Mouse (Mus musculus): ENCODE measurements around the gene Aunip. TPM values are rescaled to one million over a fixed set of nuclear protein-coding genes. Genes with fewer than 3 reads are reported as not detected.

The Aunip gene
- polyA plus RNA-seq (2012; rRNA removed) (13.5 and 21.0 TPM in 2 replicates), polyA plus RNA-seq (2014; fragmentation: Nextera tagmentation; extraction: Ambion mirVana) (7.6 and 10.2 TPM in 2 replicates)

DNA sequence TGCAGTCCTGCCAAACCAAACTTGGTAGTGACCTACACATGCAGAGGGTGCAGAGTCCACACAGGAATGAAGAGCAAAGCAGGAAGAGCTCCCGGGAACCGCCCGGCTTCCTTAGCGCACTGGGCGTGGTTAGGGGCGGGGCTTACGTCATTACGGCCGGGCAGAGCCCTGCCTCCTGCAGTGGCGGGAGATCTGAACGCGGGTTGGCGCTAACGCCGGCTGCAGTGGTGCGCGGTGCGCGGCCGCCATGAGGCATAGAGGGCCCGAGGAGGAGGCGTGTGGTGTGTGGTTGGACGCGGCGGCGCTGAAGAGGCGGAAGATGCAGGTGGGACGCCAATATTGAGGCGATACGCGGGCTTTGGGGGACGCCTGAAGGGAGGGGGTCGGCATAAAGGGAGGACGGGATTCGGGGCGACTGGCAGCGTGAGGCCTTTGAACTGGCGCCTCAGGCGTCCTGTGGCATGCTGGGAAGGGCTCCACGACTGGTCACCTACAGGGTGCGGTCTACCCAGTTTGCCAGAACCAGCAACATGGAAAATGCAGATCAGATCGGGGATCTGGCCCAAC, at the start of gene Aunip:
Gene Aunip, plus strand, starts transcription at position 155 of the 567 bp plus-strand sequence.
- no peaks in the 10 kb centered on the region for H3K9me3 ChIP-seq (ENCODE audit: control insufficient read depth, low read length)
- peak within 1 kb of the TSS; percentile 68 for H3K9ac ChIP-seq (replicated peaks)
- ATAC-seq (ENCODE audit: insufficient read depth) = peak; percentile 84
- H3K27me3 ChIP-seq (ENCODE audit: control insufficient read depth, insufficient read depth, low read length) = no peaks in the 10 kb centered on the region
- TF ChIP-seq EP300 (IDR thresholded peaks at IDR 0.05; ENCODE audit: low read depth) (no peak), CTCF (IDR thresholded peaks at IDR 0.05; ENCODE audit: low read depth) (peak; percentile 31; the same call in 1 of the 2 replicates)
- under 1% methylated on average over 42 of the region's 42 CpGs for WGBS (ENCODE audit: insufficient replicate concordance)
- peak within 1 kb of the TSS; percentile 68 for H3K27ac ChIP-seq
- H3K36me3 ChIP-seq (replicated peaks; ENCODE audit: control insufficient read depth, insufficient read depth, low read depth) = peaks cover 6% of the 10 kb centered on the region
- DNase-seq (ENCODE audit: low read depth in 3 of 3, low spot score in 3 of 3) = peak; percentile 78 to 86 (median 84)
- H3K4me3 ChIP-seq (ENCODE audit: insufficient read depth in 1 of 2, low read depth in 2 of 2, low read length in 2 of 2) = peak within 1 kb of the TSS; percentile 70
- H3K4me1 ChIP-seq (replicated peaks; ENCODE audit: control insufficient read depth in 2 of 2, insufficient read depth in 2 of 2, low read length in 1 of 2) = peaks cover 47 to 59% of the 10 kb centered on the region in 2 experiments
- H3K4me2 ChIP-seq (ENCODE audit: low read depth) = peak within 1 kb of the TSS; percentile 79

DNA sequence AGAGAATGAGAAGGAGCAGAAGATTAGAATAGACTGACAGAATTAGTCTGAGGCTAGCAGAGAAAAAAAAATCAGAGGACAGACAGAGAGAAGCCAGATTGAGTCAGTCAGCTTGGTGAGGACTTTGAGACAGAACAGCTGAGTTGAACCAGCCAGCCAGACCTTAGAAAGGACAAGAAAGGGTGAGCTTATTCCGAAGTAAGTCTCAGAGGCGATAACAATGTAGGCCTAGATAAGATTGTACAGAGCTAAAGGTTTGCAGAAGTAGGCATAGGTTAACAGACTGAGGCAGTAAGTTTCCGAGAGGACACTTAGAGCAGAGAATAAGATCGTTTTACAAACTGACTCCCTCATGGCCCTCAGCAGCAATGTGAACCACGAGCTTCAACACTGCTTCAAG, 49.5 kb upstream of the Aunip start:
- no peak overlapping the region for H3K4me3 ChIP-seq (ENCODE audit: insufficient read depth in 1 of 2, low read depth in 2 of 2, low read length in 2 of 2)
- no peaks in the 10 kb centered on the region for H3K36me3 ChIP-seq (replicated peaks; ENCODE audit: control insufficient read depth, insufficient read depth, low read depth)
- TF ChIP-seq EP300 (IDR thresholded peaks at IDR 0.05; ENCODE audit: low read depth) = no peak
- no peak for TF ChIP-seq CTCF (IDR thresholded peaks at IDR 0.05; ENCODE audit: low read depth)
- H3K4me1 ChIP-seq (replicated peaks; ENCODE audit: control insufficient read depth in 2 of 2, insufficient read depth in 2 of 2, low read length in 1 of 2) = peaks cover 0 to 14% of the 10 kb centered on the region in 2 experiments; a peak in 3 of 4 replicates
- no peaks in the 10 kb centered on the region for H3K9me3 ChIP-seq (ENCODE audit: control insufficient read depth, low read length)
- H3K9ac ChIP-seq (replicated peaks) = no peak overlapping the region
- 47% methylated on average over 5 of the region's 5 CpGs for WGBS (ENCODE audit: insufficient replicate concordance)
- H3K27ac ChIP-seq = no peak overlapping the region
- H3K27me3 ChIP-seq (ENCODE audit: control insufficient read depth, insufficient read depth, low read length) = no peaks in the 10 kb centered on the region; the same call in 1 of the 2 replicates
- DNase-seq (ENCODE audit: low read depth in 3 of 3, low spot score in 3 of 3) = no peak
- no peak for ATAC-seq (ENCODE audit: insufficient read depth)
- H3K4me2 ChIP-seq (ENCODE audit: low read depth) = no peak overlapping the region

DNA sequence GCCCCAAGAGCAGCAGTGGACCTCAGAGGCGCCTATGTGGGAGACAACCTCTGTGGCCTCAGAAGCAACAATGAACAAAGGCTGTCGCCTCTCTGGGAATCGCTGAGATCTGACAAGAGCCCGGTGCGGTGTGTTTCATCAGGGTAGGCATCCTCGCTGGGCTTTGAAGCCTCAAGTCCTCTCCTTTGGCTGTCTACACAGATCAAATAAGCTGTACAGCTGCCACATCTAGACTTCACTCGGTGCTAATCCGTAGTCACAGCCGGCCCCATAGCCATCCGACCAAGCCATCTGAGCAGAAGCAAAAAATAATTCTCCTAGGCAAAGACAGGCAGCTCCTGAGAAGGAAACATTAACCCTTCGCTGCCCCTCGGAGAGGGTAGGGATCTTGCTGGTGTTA, 45.0 kb upstream of the Aunip start:
- ATAC-seq (ENCODE audit: insufficient read depth) = no peak
- 59% methylated on average over 12 of the region's 12 CpGs for WGBS (ENCODE audit: insufficient replicate concordance)
- H3K4me1 ChIP-seq (replicated peaks; ENCODE audit: control insufficient read depth in 2 of 2, insufficient read depth in 2 of 2, low read length in 1 of 2) = peaks cover 10 to 17% of the 10 kb centered on the region in 2 experiments
- H3K4me2 ChIP-seq (ENCODE audit: low read depth) = no peak overlapping the region
- peaks cover 7% of the 10 kb centered on the region for H3K36me3 ChIP-seq (replicated peaks; ENCODE audit: control insufficient read depth, insufficient read depth, low read depth)
- H3K9me3 ChIP-seq (ENCODE audit: control insufficient read depth, low read length) = no peaks in the 10 kb centered on the region
- H3K9ac ChIP-seq (replicated peaks) = no peak overlapping the region
- H3K27ac ChIP-seq = no peak overlapping the region
- DNase-seq (ENCODE audit: low read depth in 3 of 3, low spot score in 3 of 3) = no peak
- no peaks in the 10 kb centered on the region for H3K27me3 ChIP-seq (ENCODE audit: control insufficient read depth, insufficient read depth, low read length)
- TF ChIP-seq CTCF (IDR thresholded peaks at IDR 0.05; ENCODE audit: low read depth) (no peak), EP300 (IDR thresholded peaks at IDR 0.05; ENCODE audit: low read depth) (no peak)
- H3K4me3 ChIP-seq (ENCODE audit: insufficient read depth in 1 of 2, low read depth in 2 of 2, low read length in 2 of 2) = no peak overlapping the region

DNA sequence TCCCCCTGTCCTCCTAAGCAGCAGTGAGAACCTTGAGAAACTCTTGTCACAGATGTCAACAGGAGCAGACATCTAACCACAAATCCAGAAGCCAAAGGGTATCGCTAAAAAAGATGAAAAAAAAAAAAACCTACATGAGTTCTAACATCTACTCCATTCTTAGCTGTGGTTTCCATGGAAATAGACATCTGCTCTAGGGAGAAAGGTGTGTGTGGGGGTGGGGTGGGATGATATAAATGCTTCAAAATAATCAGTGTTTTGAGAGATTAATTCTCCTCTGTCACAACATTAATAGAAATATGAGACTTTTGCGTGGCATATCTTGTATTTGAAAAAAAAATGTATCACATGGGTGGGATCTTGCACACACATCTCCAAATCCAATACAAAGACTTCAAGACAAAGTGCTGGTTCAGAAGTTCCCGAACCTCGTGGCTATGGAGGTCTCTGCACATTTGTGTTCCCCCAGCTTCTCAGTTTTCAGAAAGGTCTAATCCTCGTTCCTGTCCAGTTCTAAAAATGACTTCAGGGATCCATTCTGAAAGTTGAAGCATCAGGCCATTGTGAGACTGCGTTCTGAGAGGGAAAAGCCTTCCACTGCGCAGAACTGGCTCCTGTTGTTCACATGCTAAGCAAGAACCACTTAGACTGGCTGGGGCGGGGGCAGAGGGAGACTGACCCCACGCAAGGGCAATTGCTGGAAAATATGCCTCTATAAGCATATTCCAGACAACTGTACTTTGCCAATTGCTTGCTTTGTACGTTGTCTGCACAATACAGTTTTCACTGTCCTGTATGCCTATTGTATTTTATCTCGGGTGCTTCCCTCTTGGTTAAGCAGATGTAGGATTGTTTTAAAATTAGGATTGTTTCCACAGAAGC, 44.2 kb upstream of the Aunip start:
- ATAC-seq (ENCODE audit: insufficient read depth) (no peak), DNase-seq (ENCODE audit: low read depth in 3 of 3, low spot score in 3 of 3) (no peak)
- Histone ChIP-seq H3K4me3 (ENCODE audit: insufficient read depth in 1 of 2, low read depth in 2 of 2, low read length in 2 of 2) (no peak overlapping the region), H3K36me3 (replicated peaks; ENCODE audit: control insufficient read depth, insufficient read depth, low read depth) (peaks cover 14% of the 10 kb centered on the region), H3K4me1 (replicated peaks; ENCODE audit: control insufficient read depth in 2 of 2, insufficient read depth in 2 of 2, low read length in 1 of 2) (peaks cover 10 to 17% of the 10 kb centered on the region in 2 experiments), H3K9ac (replicated peaks) (no peak overlapping the region), H3K27ac (no peak overlapping the region), H3K9me3 (ENCODE audit: control insufficient read depth, low read length) (no peaks in the 10 kb centered on the region), H3K4me2 (ENCODE audit: low read depth) (peak overlapping the region; percentile 96), H3K27me3 (ENCODE audit: control insufficient read depth, insufficient read depth, low read length) (no peaks in the 10 kb centered on the region)
- TF ChIP-seq EP300 (IDR thresholded peaks at IDR 0.05; ENCODE audit: low read depth) = no peak
- TF ChIP-seq CTCF (IDR thresholded peaks at IDR 0.05; ENCODE audit: low read depth) = no peak
- 58% methylated on average over 11 of the region's 11 CpGs for WGBS (ENCODE audit: insufficient replicate concordance)
